Mouse (Mus musculus): ENCODE data around the gene Slc41a1. TPM values are rescaled to one million over a fixed set of nuclear protein-coding genes. Genes with fewer than 3 reads are reported as not detected.
"Not testable (repeated sequence)": the region's sequence is repeated elsewhere in the genome, so short reads cannot be mapped to it uniquely, and the experiment has no call there.

Gene Slc41a1
- polyA plus RNA-seq, 1 experiment from 2014 or later = 3.8 TPM

DNA sequence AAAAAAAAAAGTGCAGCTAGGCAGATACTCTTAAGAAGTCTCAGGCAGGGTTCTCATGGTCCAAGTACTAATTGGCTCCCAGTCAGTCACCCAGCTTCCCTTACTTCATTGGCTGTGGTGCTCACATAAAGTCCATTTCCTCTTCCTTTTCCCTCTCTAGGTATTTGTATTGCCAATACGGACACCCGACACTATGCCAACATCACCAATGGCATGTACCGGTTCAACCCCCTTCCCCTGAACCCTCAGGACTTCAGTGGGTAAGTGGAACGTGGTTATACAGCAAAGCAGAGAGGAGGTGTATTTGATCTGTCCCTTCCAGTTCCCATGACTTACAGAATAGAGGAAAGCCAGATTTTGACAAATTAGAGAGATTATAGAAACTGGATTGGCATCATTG lies 13.6 kb upstream of the Slc41a1 start:
- H3K27me3 ChIP-seq (replicated peaks; ENCODE audit: control insufficient read depth, insufficient read depth, low read length) = no peaks in the 10 kb centered on the region
- 96% methylated on average over 4 of the region's 4 CpGs for WGBS
- H3K36me3 ChIP-seq (ENCODE audit: control insufficient read depth, insufficient read depth) = no peaks in the 10 kb centered on the region
- H3K4me2 ChIP-seq (replicated peaks; ENCODE audit: low read depth) = no peak overlapping the region
- no peaks in the 10 kb centered on the region for H3K4me1 ChIP-seq (replicated peaks; ENCODE audit: control insufficient read depth, insufficient read depth, low read length)
- no peak for ATAC-seq
- no peak for TF ChIP-seq CTCF (IDR thresholded peaks at IDR 0.05; ENCODE audit: low read depth)
- no peak overlapping the region for H3K27ac ChIP-seq (ENCODE audit: low read depth, low read length)
- H3K9ac ChIP-seq (ENCODE audit: low read depth, low read length) = no peak overlapping the region
- H3K9me3 ChIP-seq (ENCODE audit: control insufficient read depth) = no peaks in the 10 kb centered on the region
- H3K4me3 ChIP-seq (ENCODE audit: low read depth, low read length) = no peak overlapping the region

DNA sequence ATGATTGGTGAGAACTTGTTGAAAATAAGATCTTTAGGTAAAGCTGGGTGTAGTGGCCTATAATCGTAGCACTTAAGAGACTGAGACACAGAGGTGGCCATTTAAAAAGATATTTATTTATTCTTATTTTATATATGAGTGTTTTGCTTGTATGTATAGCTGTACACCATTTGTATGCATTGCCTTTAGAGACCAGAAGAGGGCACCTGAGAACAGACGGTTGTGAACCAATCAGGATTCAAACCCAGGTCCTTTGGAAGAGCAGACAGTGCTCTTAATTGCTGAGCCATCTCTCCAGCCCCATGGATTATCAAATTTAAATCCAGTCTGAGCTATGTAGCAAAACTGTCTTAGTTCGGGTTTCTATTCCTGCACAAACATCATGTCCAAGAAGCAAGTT lies 13.1 kb upstream of the Slc41a1 start:
- TF ChIP-seq CTCF (IDR thresholded peaks at IDR 0.05; ENCODE audit: low read depth) = peak; percentile 16; the same call in 1 of the 2 replicates
- ATAC-seq = no peak
- no peaks in the 10 kb centered on the region for H3K4me1 ChIP-seq (replicated peaks; ENCODE audit: control insufficient read depth, insufficient read depth, low read length)

DNA sequence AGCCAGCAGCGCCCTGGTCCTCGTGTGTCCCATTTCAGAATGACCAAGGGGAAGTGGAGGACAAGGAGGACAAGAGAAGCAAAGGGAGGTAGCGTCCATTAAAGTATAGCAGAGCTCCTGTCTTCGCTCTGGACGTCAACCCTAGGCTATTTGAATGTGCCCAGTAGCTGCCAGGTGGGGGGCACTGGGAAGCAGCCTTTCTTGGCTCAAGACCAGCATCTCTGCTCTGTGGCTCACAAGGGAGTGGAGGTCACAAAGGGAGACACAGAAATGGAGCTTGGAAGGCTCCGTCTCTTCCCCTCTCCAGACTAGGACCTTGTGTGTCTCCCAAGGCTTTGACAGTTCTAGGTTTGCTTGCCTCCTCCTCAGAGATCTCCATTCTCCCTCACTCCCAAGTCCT lies 10.4 kb upstream of the Slc41a1 start:
- no peaks in the 10 kb centered on the region for H3K27me3 ChIP-seq (replicated peaks; ENCODE audit: control insufficient read depth, insufficient read depth, low read length)
- no peak for ATAC-seq

More for the DNA sequence above, 13.1 kb upstream of the Slc41a1 start:
- no peaks in the 10 kb centered on the region for H3K36me3 ChIP-seq (ENCODE audit: control insufficient read depth, insufficient read depth)
- H3K9me3 ChIP-seq (ENCODE audit: control insufficient read depth) = no peaks in the 10 kb centered on the region
- H3K9ac ChIP-seq (ENCODE audit: low read depth, low read length) = no peak overlapping the region
- 92% methylated on average over 3 of the region's 3 CpGs for WGBS
- H3K4me2 ChIP-seq (replicated peaks; ENCODE audit: low read depth) = no peak overlapping the region
- H3K27ac ChIP-seq (ENCODE audit: low read depth, low read length) = no peak overlapping the region
- no peaks in the 10 kb centered on the region for H3K27me3 ChIP-seq (replicated peaks; ENCODE audit: control insufficient read depth, insufficient read depth, low read length)
- no peak overlapping the region for H3K4me3 ChIP-seq (ENCODE audit: low read depth, low read length)

DNA sequence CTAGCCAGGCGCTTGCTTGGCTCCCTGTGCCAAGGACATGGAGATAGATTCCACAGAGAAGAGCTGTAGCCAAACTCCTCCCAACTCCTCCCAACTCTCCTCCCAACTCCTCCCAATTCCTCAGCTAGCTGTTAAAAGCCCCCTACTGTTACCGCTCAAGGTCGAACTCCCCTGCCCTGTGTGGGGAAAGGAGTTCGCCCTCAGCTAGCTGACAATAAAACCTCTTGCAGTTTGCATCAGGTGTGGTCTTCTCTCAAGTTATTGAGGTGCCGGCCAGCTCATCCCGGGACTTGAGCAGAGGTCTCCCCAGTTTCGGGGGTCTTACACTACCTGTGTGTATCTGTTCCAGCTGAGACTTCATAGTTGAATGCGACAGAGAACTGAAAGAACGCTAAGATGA lies 6.9 kb upstream of the Slc41a1 start:
- not testable (repeated sequence) for H3K27me3 ChIP-seq (replicated peaks; ENCODE audit: control insufficient read depth, insufficient read depth, low read length); H3K9me3 ChIP-seq (ENCODE audit: control insufficient read depth); H3K4me2 ChIP-seq (replicated peaks; ENCODE audit: low read depth); ATAC-seq; H3K4me3 ChIP-seq (ENCODE audit: low read depth, low read length); H3K36me3 ChIP-seq (ENCODE audit: control insufficient read depth, insufficient read depth); H3K9ac ChIP-seq (ENCODE audit: low read depth, low read length); H3K4me1 ChIP-seq (replicated peaks; ENCODE audit: control insufficient read depth, insufficient read depth, low read length); H3K27ac ChIP-seq (ENCODE audit: low read depth, low read length)
- WGBS = 78% methylated on average over 8 of the region's 9 CpGs

More for the DNA sequence above, 10.4 kb upstream of the Slc41a1 start:
- Histone ChIP-seq H3K4me1 (replicated peaks; ENCODE audit: control insufficient read depth, insufficient read depth, low read length) (no peaks in the 10 kb centered on the region), H3K27ac (ENCODE audit: low read depth, low read length) (no peak overlapping the region), H3K9me3 (ENCODE audit: control insufficient read depth) (no peaks in the 10 kb centered on the region), H3K4me3 (ENCODE audit: low read depth, low read length) (no peak overlapping the region), H3K36me3 (ENCODE audit: control insufficient read depth, insufficient read depth) (no peaks in the 10 kb centered on the region), H3K4me2 (replicated peaks; ENCODE audit: low read depth) (no peak overlapping the region), H3K9ac (ENCODE audit: low read depth, low read length) (no peak overlapping the region)
- TF ChIP-seq CTCF (IDR thresholded peaks at IDR 0.05; ENCODE audit: low read depth) = no peak
- WGBS = 89% methylated on average over 6 of the region's 6 CpGs

DNA sequence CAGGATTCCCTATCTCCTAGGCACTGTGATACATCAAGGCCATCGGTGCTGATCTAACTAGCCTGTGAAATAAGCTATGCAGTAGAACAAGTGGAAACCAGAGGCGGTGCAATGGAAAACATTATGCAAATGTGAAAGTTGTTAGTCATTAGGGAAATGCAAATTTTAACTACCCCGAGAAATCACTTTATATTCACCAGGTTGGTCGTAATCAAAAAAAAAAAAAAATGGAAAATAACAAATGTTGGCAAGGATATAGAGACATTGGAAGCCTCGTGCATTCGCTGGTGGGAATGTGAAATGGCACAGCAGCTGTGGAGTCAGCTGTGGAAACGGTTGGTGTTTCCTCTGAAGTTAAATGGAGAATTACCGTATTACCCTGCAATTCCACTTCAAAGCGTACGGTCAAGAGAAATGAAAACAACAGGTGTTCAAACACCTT lies 6.4 kb upstream of the Slc41a1 start:
- no peaks in the 10 kb centered on the region for H3K36me3 ChIP-seq (ENCODE audit: control insufficient read depth, insufficient read depth)
- H3K27ac ChIP-seq (ENCODE audit: low read depth, low read length) = no peak overlapping the region
- 83% methylated on average over 10 of the region's 10 CpGs for WGBS
- H3K9me3 ChIP-seq (ENCODE audit: control insufficient read depth) = no peaks in the 10 kb centered on the region
- no peak overlapping the region for H3K4me2 ChIP-seq (replicated peaks; ENCODE audit: low read depth)
- no peak for TF ChIP-seq CTCF (IDR thresholded peaks at IDR 0.05; ENCODE audit: low read depth)
- H3K4me1 ChIP-seq (replicated peaks; ENCODE audit: control insufficient read depth, insufficient read depth, low read length) = no peaks in the 10 kb centered on the region
- H3K9ac ChIP-seq (ENCODE audit: low read depth, low read length) = no peak overlapping the region
- ATAC-seq = no peak
- H3K27me3 ChIP-seq (replicated peaks; ENCODE audit: control insufficient read depth, insufficient read depth, low read length) = no peaks in the 10 kb centered on the region
- H3K4me3 ChIP-seq (ENCODE audit: low read depth, low read length) = no peak overlapping the region

DNA sequence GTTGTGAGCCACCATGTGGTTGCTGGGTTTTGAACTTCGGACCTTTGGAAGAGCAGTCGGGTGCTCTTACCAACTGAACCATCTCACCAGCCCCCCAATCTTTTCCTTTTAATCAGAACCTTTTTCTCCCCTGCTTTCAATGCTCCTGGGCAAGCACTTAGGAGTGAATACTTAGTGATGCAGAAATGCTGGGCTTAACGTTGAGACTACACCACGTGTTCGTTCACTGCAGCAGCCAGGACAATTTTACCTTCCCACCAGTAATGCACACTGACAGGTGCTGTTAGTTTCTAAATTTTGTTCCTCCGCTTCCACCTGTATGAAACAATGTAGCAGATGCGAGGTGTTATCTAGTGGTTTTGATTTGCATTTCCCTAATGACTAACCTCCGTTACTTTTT lies 5.0 kb upstream of the Slc41a1 start:
- Histone ChIP-seq H3K27ac (ENCODE audit: low read depth, low read length) (no peak overlapping the region), H3K9ac (ENCODE audit: low read depth, low read length) (no peak overlapping the region), H3K9me3 (ENCODE audit: control insufficient read depth) (no peaks in the 10 kb centered on the region), H3K4me2 (replicated peaks; ENCODE audit: low read depth) (no peak overlapping the region), H3K4me1 (replicated peaks; ENCODE audit: control insufficient read depth, insufficient read depth, low read length) (no peaks in the 10 kb centered on the region), H3K4me3 (ENCODE audit: low read depth, low read length) (no peak overlapping the region), H3K27me3 (replicated peaks; ENCODE audit: control insufficient read depth, insufficient read depth, low read length) (no peaks in the 10 kb centered on the region), H3K36me3 (ENCODE audit: control insufficient read depth, insufficient read depth) (no peaks in the 10 kb centered on the region)
- no peak for ATAC-seq
- WGBS = 78% methylated on average over 8 of the region's 8 CpGs
- TF ChIP-seq CTCF (IDR thresholded peaks at IDR 0.05; ENCODE audit: low read depth) = no peak

DNA sequence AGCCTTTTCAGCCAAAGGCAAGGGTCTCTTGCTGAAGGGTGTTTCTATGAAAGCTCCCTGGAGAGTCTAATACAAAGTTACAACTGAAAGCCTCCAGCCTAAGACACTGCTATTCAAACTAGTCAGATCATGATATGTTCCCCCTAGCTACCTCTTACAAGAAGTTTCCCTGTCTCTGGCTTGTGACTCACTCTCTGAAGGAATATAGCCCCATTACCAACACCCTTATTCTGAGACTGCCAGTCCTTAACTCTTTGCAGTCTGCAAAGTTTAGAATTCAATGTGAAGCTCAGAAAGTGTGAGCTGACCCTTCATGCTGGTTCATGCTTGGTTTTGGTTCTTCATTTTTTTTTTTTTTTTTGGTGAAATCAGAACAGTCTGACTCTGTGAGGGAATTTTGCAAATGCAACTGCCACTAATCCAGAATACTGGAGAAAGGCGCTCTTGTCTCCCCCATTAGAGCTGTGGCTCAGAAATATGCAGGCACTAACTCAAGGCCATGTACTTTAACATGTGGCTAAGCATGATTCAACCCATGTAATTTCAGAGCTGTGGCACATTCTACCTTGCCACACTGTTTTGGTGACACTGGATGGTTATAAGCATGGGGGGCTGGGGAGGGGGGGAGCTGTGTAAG lies 4.3 kb upstream of the Slc41a1 start:
- no peak overlapping the region for H3K9ac ChIP-seq (ENCODE audit: low read depth, low read length)
- H3K9me3 ChIP-seq (ENCODE audit: control insufficient read depth) = no peaks in the 10 kb centered on the region
- WGBS = 97% methylated on average over 1 of the region's 1 CpGs
- ATAC-seq = no peak
- H3K36me3 ChIP-seq (ENCODE audit: control insufficient read depth, insufficient read depth) = no peaks in the 10 kb centered on the region
- no peak overlapping the region for H3K27ac ChIP-seq (ENCODE audit: low read depth, low read length)
- H3K4me1 ChIP-seq (replicated peaks; ENCODE audit: control insufficient read depth, insufficient read depth, low read length) = no peaks in the 10 kb centered on the region
- H3K27me3 ChIP-seq (replicated peaks; ENCODE audit: control insufficient read depth, insufficient read depth, low read length) = no peaks in the 10 kb centered on the region
- TF ChIP-seq CTCF (IDR thresholded peaks at IDR 0.05; ENCODE audit: low read depth) = no peak
- no peak overlapping the region for H3K4me3 ChIP-seq (ENCODE audit: low read depth, low read length)
- H3K4me2 ChIP-seq (replicated peaks; ENCODE audit: low read depth) = no peak overlapping the region
